Mouse (Mus musculus): ENCODE measurements around the gene Aim2.

- TF ChIP-seq CTCF (IDR thresholded peaks at IDR 0.05; ENCODE audit: extremely low read depth, insufficient read depth, low read length) (no peak), POLR2A (IDR thresholded peaks at IDR 0.05; ENCODE audit: extremely low read depth, insufficient read depth, low read length) (no peak)
These were observed 76.7 kb downstream of the Aim2 start for GRCm38 (mm10) chr1:173427385-173427784.

Measured in cortical plate, adult 2 months (tissue).